Mouse (Mus musculus): ENCODE data around the gene Dcaf11. TPM values are rescaled to one million over a fixed set of nuclear protein-coding genes. Genes with fewer than 3 reads are reported as not detected.

Dcaf11 gene
- polyA plus RNA-seq, 1 experiment, result 54.5 TPM

DNA sequence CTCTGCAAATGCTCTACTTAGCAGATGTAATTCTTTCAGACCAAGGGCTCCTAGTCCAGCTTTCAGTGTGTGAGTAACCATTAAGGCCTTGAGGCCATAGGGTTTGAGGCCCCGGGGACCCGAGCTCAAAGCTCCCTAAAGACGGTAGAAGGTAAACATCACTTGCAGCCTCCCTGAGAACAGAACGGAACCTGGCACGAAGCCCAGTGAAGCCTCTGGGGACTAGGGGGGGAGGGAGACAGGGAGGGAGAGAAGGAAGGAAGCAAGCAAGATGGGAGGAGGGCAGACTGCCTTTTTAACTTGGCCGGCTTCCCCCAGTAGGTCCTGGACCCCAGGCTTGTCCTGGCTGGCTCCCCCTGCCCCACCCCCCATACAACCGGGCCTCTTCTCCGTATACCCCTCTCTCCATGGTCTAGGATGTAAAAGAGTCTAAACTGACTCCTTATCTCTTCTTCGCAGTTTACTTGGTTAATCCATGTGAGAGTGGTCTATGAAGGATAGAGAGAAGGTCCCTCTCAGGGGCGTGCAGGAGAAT lies 19.0 kb upstream of the Dcaf11 start:
- H3K4me3 ChIP-seq (ENCODE audit: control insufficient read depth, low read depth, low read length), result peak overlapping the region; percentile 66
- peaks cover 4% of the 10 kb centered on the region for H3K4me1 ChIP-seq (ENCODE audit: control insufficient read depth, insufficient read depth, low read length)
- no peak overlapping the region for H3K27ac ChIP-seq (ENCODE audit: control insufficient read depth, insufficient read depth, low read depth, low read length)
- H3K36me3 ChIP-seq (ENCODE audit: control insufficient read depth, insufficient read depth, low read length), result no peaks in the 10 kb centered on the region
- H3K27me3 ChIP-seq (ENCODE audit: control insufficient read depth, insufficient read depth, low read length), result no peaks in the 10 kb centered on the region
- no peak for TF ChIP-seq CTCF (IDR thresholded peaks at IDR 0.05; ENCODE audit: control insufficient read depth, insufficient read depth, insufficient replicate concordance, low read depth, low read length)
- TF ChIP-seq POLR2A (IDR thresholded peaks at IDR 0.05; ENCODE audit: control insufficient read depth, low read depth, low read length), result no peak

DNA sequence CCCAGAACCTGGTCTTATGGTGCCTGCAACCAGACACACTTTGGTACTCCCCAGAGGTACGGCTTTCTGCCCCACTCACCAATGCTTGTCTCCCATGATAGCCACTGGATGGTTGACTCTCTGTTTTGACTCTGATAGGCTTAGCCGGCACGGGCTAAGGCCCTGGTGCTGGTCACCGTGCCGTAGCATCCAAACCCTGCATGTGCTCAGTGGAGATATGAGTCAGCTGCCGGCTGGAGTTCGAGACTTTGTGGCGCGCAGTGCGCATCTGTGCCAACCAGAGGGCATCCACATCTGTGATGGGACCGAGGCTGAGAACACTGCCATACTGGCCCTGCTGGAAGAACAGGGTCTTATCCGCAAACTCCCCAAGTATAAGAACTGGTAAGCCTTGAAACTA lies 17.5 kb upstream of the Dcaf11 start:
- peaks cover 4% of the 10 kb centered on the region for H3K4me1 ChIP-seq (ENCODE audit: control insufficient read depth, insufficient read depth, low read length)
- H3K27me3 ChIP-seq (ENCODE audit: control insufficient read depth, insufficient read depth, low read length), result no peaks in the 10 kb centered on the region
- H3K27ac ChIP-seq (ENCODE audit: control insufficient read depth, insufficient read depth, low read depth, low read length), result no peak overlapping the region
- no peak overlapping the region for H3K4me3 ChIP-seq (ENCODE audit: control insufficient read depth, low read depth, low read length)
- no peak for TF ChIP-seq POLR2A (IDR thresholded peaks at IDR 0.05; ENCODE audit: control insufficient read depth, low read depth, low read length)
- TF ChIP-seq CTCF (IDR thresholded peaks at IDR 0.05; ENCODE audit: control insufficient read depth, insufficient read depth, insufficient replicate concordance, low read depth, low read length), result no peak
- no peaks in the 10 kb centered on the region for H3K36me3 ChIP-seq (ENCODE audit: control insufficient read depth, insufficient read depth, low read length)

GRCm38 (mm10) chr14:55544334-55544733 lies 15.5 kb upstream of the Dcaf11 start:
- H3K4me1 ChIP-seq (ENCODE audit: control insufficient read depth, insufficient read depth, low read length), result peaks cover 4% of the 10 kb centered on the region
- H3K4me3 ChIP-seq (ENCODE audit: control insufficient read depth, low read depth, low read length), result no peak overlapping the region
- no peak overlapping the region for H3K27ac ChIP-seq (ENCODE audit: control insufficient read depth, insufficient read depth, low read depth, low read length)
- no peaks in the 10 kb centered on the region for H3K27me3 ChIP-seq (ENCODE audit: control insufficient read depth, insufficient read depth, low read length)
- no peaks in the 10 kb centered on the region; the same call in 1 of the 2 replicates for H3K36me3 ChIP-seq (ENCODE audit: control insufficient read depth, insufficient read depth, low read length)
- TF ChIP-seq POLR2A (IDR thresholded peaks at IDR 0.05; ENCODE audit: control insufficient read depth, low read depth, low read length), result no peak
- no peak for TF ChIP-seq CTCF (IDR thresholded peaks at IDR 0.05; ENCODE audit: control insufficient read depth, insufficient read depth, insufficient replicate concordance, low read depth, low read length)

DNA sequence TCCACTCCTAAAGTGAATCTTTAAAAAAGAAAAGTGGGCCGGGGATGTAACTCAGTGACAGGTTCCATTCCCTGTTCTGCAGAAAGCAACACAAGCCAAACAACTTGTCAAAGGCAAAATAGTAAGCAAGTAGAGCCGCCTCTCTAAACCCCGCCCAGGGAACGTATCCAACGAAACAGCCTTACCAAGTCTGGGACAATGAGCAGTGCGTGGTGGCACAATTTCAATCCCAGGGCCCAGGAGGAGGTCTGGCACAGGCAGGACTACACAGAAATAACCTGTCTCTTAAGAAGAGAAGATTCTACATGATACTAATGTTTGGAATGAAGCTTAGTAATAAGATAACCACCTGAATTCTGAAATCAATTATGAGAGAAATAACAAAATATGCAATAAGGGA lies 9.6 kb upstream of the Dcaf11 start:
- Histone ChIP-seq H3K36me3 (ENCODE audit: control insufficient read depth, insufficient read depth, low read length) (no peaks in the 10 kb centered on the region; the same call in 1 of the 2 replicates), H3K4me3 (ENCODE audit: control insufficient read depth, low read depth, low read length) (no peak overlapping the region), H3K27me3 (ENCODE audit: control insufficient read depth, insufficient read depth, low read length) (no peaks in the 10 kb centered on the region), H3K4me1 (ENCODE audit: control insufficient read depth, insufficient read depth, low read length) (no peaks in the 10 kb centered on the region), H3K27ac (ENCODE audit: control insufficient read depth, insufficient read depth, low read depth, low read length) (no peak overlapping the region)
- no peak for TF ChIP-seq CTCF (IDR thresholded peaks at IDR 0.05; ENCODE audit: control insufficient read depth, insufficient read depth, insufficient replicate concordance, low read depth, low read length)
- TF ChIP-seq POLR2A (IDR thresholded peaks at IDR 0.05; ENCODE audit: control insufficient read depth, low read depth, low read length), result no peak

GRCm38 (mm10) chr14:55551347-55551746 lies 8.5 kb upstream of the Dcaf11 start:
- no peak overlapping the region for H3K27ac ChIP-seq (ENCODE audit: control insufficient read depth, insufficient read depth, low read depth, low read length)
- H3K36me3 ChIP-seq (ENCODE audit: control insufficient read depth, insufficient read depth, low read length), result no peaks in the 10 kb centered on the region; the same call in 1 of the 2 replicates
- H3K27me3 ChIP-seq (ENCODE audit: control insufficient read depth, insufficient read depth, low read length), result no peaks in the 10 kb centered on the region
- H3K4me3 ChIP-seq (ENCODE audit: control insufficient read depth, low read depth, low read length), result no peak overlapping the region
- no peaks in the 10 kb centered on the region for H3K4me1 ChIP-seq (ENCODE audit: control insufficient read depth, insufficient read depth, low read length)
- TF ChIP-seq CTCF (IDR thresholded peaks at IDR 0.05; ENCODE audit: control insufficient read depth, insufficient read depth, insufficient replicate concordance, low read depth, low read length), result no peak
- TF ChIP-seq POLR2A (IDR thresholded peaks at IDR 0.05; ENCODE audit: control insufficient read depth, low read depth, low read length), result no peak

DNA sequence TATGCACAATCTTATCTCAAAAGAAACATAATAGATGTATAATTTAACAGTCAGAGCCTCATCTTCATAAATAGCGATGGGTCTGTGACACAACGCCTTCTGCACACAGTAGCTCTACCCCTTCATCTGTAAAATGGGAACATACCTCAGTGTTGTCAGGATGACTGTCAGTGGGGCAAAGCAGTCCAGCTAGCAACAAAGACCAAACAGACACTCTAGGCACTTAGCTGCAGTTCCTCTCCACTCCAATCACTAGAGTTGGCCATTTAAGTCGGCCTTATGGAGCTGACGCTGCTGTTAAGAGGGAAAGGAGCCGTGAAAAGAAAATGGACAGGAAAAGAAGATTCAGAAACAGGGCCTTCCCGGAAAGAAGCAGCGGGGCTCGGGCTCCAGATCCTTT lies 8.0 kb upstream of the Dcaf11 start:
- H3K4me3 ChIP-seq (ENCODE audit: control insufficient read depth, low read depth, low read length), result no peak overlapping the region
- H3K27ac ChIP-seq (ENCODE audit: control insufficient read depth, insufficient read depth, low read depth, low read length), result no peak overlapping the region
- no peaks in the 10 kb centered on the region for H3K27me3 ChIP-seq (ENCODE audit: control insufficient read depth, insufficient read depth, low read length)
- no peaks in the 10 kb centered on the region; the same call in 1 of the 2 replicates for H3K36me3 ChIP-seq (ENCODE audit: control insufficient read depth, insufficient read depth, low read length)
- TF ChIP-seq POLR2A (IDR thresholded peaks at IDR 0.05; ENCODE audit: control insufficient read depth, low read depth, low read length) (no peak), CTCF (IDR thresholded peaks at IDR 0.05; ENCODE audit: control insufficient read depth, insufficient read depth, insufficient replicate concordance, low read depth, low read length) (no peak)
- no peaks in the 10 kb centered on the region for H3K4me1 ChIP-seq (ENCODE audit: control insufficient read depth, insufficient read depth, low read length)

- no peak overlapping the region for H3K4me3 ChIP-seq (ENCODE audit: control insufficient read depth, low read depth, low read length)
- no peak overlapping the region for H3K27ac ChIP-seq (ENCODE audit: control insufficient read depth, insufficient read depth, low read depth, low read length)
- no peaks in the 10 kb centered on the region for H3K27me3 ChIP-seq (ENCODE audit: control insufficient read depth, insufficient read depth, low read length)
- H3K4me1 ChIP-seq (ENCODE audit: control insufficient read depth, insufficient read depth, low read length), result no peaks in the 10 kb centered on the region
- H3K36me3 ChIP-seq (ENCODE audit: control insufficient read depth, insufficient read depth, low read length), result no peaks in the 10 kb centered on the region
- no peak for TF ChIP-seq CTCF (IDR thresholded peaks at IDR 0.05; ENCODE audit: control insufficient read depth, insufficient read depth, insufficient replicate concordance, low read depth, low read length)
- no peak for TF ChIP-seq POLR2A (IDR thresholded peaks at IDR 0.05; ENCODE audit: control insufficient read depth, low read depth, low read length)
Measured at GRCm38 (mm10) chr14:55554635-55555034, 5.2 kb upstream of the Dcaf11 start.

All from testis, adult 2 months (tissue).